In genomic region chr4:43693806-43694241, GRCm38 (mm10) we compare ENCODE assay signal across 8 mouse cellular contexts.
A peak's percentile ranks its signal among the peaks of the same experiment; 100 is the strongest.
DNase-seq lines count a peak whose midpoint lies in the region.

No protein-coding gene starts in this region.

- peak; percentile 27 to 49 for DNase-seq in cerebellum, postnatal 25 days
- no peak for DNase-seq in cerebellum, postnatal 4 days (ENCODE audit: low spot score in 2 of 2)
- peak; percentile 20 for DNase-seq in MEL-GATA-1-ER (ENCODE audit: extremely low read depth, low read depth)
- peak; percentile 53 to 63 for DNase-seq in heart, adult 9 months (ENCODE audit: low spot score in 2 of 2)
- DNase-seq in lung, postnatal 14 days: peak; percentile 46
- DNase-seq in frontal cortex, postnatal 36 days (ENCODE audit: low spot score in 2 of 2): no peak
- DNase-seq in kidney, postnatal 36 days: no peak
- no peak for DNase-seq in layer of hippocampus, adult 11-12 months (ENCODE audit: low spot score)

Comparison
In these comparisons a context has a peak if more than half of its experiments do, and no peak if none do; other contexts are left out.
1. DNase-seq: peak in cerebellum, postnatal 25 days (2 of 2), MEL-GATA-1-ER (single experiment), heart, adult 9 months (2 of 2) and lung, postnatal 14 days (single experiment); none in cerebellum, postnatal 4 days (0 of 2), frontal cortex, postnatal 36 days (0 of 2), kidney, postnatal 36 days (0 of 2) and layer of hippocampus, adult 11-12 months (single experiment).